Mouse (Mus musculus) liver, adult (tissue): ENCODE measurements around the gene Gna14.

Experiments
- GATA4 ChIP-seq: IDR thresholded peaks from 2 replicates; pipeline ENCODE4 v1.6.1; 2014; ENCODE audit warnings: mild to moderate bottlenecking, low read length; ENCODE audit not compliant: insufficient replicate concordance

Gene Gna14

GRCm38 (mm10) chr19:16441329-16441728, 5.8 kb downstream of the Gna14 start:
- no peak for TF ChIP-seq GATA4

- no peak for TF ChIP-seq GATA4
Measured at GRCm38 (mm10) chr19:16443335-16443734, 7.8 kb downstream of the Gna14 start.

GRCm38 (mm10) chr19:16446612-16447011, 11.1 kb downstream of the Gna14 start:
- no peak for TF ChIP-seq GATA4

GRCm38 (mm10) chr19:16447832-16448621, 12.5 kb downstream of the Gna14 start:
- no peak for TF ChIP-seq GATA4

GRCm38 (mm10) chr19:16448796-16449195, 13.2 kb downstream of the Gna14 start:
- no peak for TF ChIP-seq GATA4

GRCm38 (mm10) chr19:16450824-16451223, 15.3 kb downstream of the Gna14 start:
- TF ChIP-seq GATA4: peak; percentile 62; the same call in 1 of the 2 replicates

GRCm38 (mm10) chr19:16456181-16456580, 20.6 kb downstream of the Gna14 start:
- TF ChIP-seq GATA4: peak; percentile 79; the same call in 1 of the 2 replicates

GRCm38 (mm10) chr19:16457127-16457526, 21.6 kb downstream of the Gna14 start:
- no peak for TF ChIP-seq GATA4

GRCm38 (mm10) chr19:16459317-16459716, 23.8 kb downstream of the Gna14 start:
- TF ChIP-seq GATA4: no peak

GRCm38 (mm10) chr19:16460292-16460691, 24.7 kb downstream of the Gna14 start:
- TF ChIP-seq GATA4: no peak

- TF ChIP-seq GATA4: no peak
Measured at GRCm38 (mm10) chr19:16460831-16461230, 25.3 kb downstream of the Gna14 start.

GRCm38 (mm10) chr19:16462461-16462860, 26.9 kb downstream of the Gna14 start:
- TF ChIP-seq GATA4: no peak

GRCm38 (mm10) chr19:16464730-16465129, 29.2 kb downstream of the Gna14 start:
- TF ChIP-seq GATA4: no peak; the same call in 1 of the 2 replicates

GRCm38 (mm10) chr19:16468756-16469374, 33.3 kb downstream of the Gna14 start:
- no peak for TF ChIP-seq GATA4

GRCm38 (mm10) chr19:16472655-16473054, 37.1 kb downstream of the Gna14 start:
- no peak for TF ChIP-seq GATA4

- TF ChIP-seq GATA4: no peak
Measured at GRCm38 (mm10) chr19:16477314-16477946, 41.9 kb downstream of the Gna14 start.
